ENCODE assay signal across 16 mouse cellular contexts in genomic region chr1:55837366-55837765, GRCm38 (mm10).
"Had no signal": no experiment of that assay in that cellular context is flagged by ENCODE, and none has a peak within 500 bp of the region (broad histone marks: within the 10 kb centered on the region; RNA-seq: fewer than 3 reads in every experiment).

No protein-coding gene starts in this region.

- H3K4me2 ChIP-seq: lung, embryonic 14.5 days; midbrain, embryonic 12.5 days; neural tube, embryonic 13.5 days; neural tube, embryonic 15.5 days; stomach, embryonic 15.5 days had no signal

- H3K27ac ChIP-seq: liver, embryonic 14.5 days; midbrain, embryonic 10.5 days; midbrain, embryonic 12.5 days; neural tube, embryonic 13.5 days; neural tube, embryonic 15.5 days; stomach, embryonic 15.5 days; stomach, postnatal 0 days had no signal

- DNase-seq: lung, embryonic 14.5 days; lung, postnatal 10 days; midbrain, embryonic 14.5 days; retina, postnatal 1 day; right cerebral cortex, postnatal 14 days; thymus, adult 2 months; thymus, postnatal 14 days; thymus, postnatal 36 days had no signal

- H3K9ac ChIP-seq: liver, embryonic 14.5 days; lung, embryonic 14.5 days; midbrain, embryonic 12.5 days; neural tube, embryonic 13.5 days; neural tube, embryonic 15.5 days; stomach, embryonic 15.5 days had no signal

- H3K27me3 ChIP-seq: midbrain, embryonic 12.5 days; neural tube, embryonic 13.5 days; neural tube, embryonic 15.5 days; stomach, embryonic 15.5 days had no signal

- H3K4me3 ChIP-seq: midbrain, embryonic 10.5 days; midbrain, embryonic 12.5 days; myocyte; neural tube, embryonic 13.5 days; neural tube, embryonic 15.5 days; stomach, embryonic 15.5 days had no signal

- H3K36me3 ChIP-seq: midbrain, embryonic 10.5 days; midbrain, embryonic 12.5 days; neural tube, embryonic 13.5 days; neural tube, embryonic 15.5 days; stomach, embryonic 15.5 days had no signal

- H3K9me3 ChIP-seq: midbrain, embryonic 10.5 days; midbrain, embryonic 12.5 days; neural tube, embryonic 13.5 days; neural tube, embryonic 15.5 days; stomach, embryonic 15.5 days had no signal

- H3K4me1 ChIP-seq: midbrain, embryonic 10.5 days; midbrain, embryonic 12.5 days; neural tube, embryonic 13.5 days; neural tube, embryonic 15.5 days; stomach, embryonic 15.5 days had no signal
